15 mouse cellular contexts compared by ENCODE assay signal in genomic region chr4:97787515-97787914, GRCm38 (mm10). TPM values are rescaled to one million over a fixed set of nuclear protein-coding genes. Genes with fewer than 3 reads are reported as not detected.
DNase-seq lines count a peak whose midpoint lies in the region; ATAC-seq lines count a peak whose summit lies in the region.
"Had no signal": no experiment of that assay in that cellular context is flagged by ENCODE, and none has a peak within 500 bp of the region (broad histone marks: within the 10 kb centered on the region; RNA-seq: fewer than 3 reads in every experiment).

No protein-coding gene starts in this region.

- no peaks in the 10 kb centered on the region; the same call in 1 of the 2 replicates for H3K27me3 ChIP-seq in hindbrain, embryonic 14.5 days (ENCODE audit: control insufficient read depth, insufficient read depth, low read length)
- peaks cover 87% of the 10 kb centered on the region for H3K27me3 ChIP-seq in hindbrain, embryonic 10.5 days (ENCODE audit: insufficient read depth, poor library complexity, severe bottlenecking)
- H3K27me3 ChIP-seq in neural tube, embryonic 14.5 days (ENCODE audit: control insufficient read depth, insufficient read depth, low read length) = no peaks in the 10 kb centered on the region
- H3K27me3 ChIP-seq in stomach, embryonic 16.5 days (ENCODE audit: control insufficient read depth, insufficient read depth, low read length) = no peaks in the 10 kb centered on the region
- H3K27me3 ChIP-seq: CH12.LX had no signal

- H3K36me3 ChIP-seq in hindbrain, embryonic 14.5 days (replicated peaks; ENCODE audit: control insufficient read depth, insufficient read depth) = peaks cover 11% of the 10 kb centered on the region
- peaks cover 23% of the 10 kb centered on the region for H3K36me3 ChIP-seq in hindbrain, embryonic 10.5 days
- 0 out of 2 replicates have a peak, but pooled peaks cover 4% of the 10 kb centered on the region for H3K36me3 ChIP-seq in neural tube, embryonic 14.5 days (ENCODE audit: control insufficient read depth, insufficient read depth, low read length)
- peaks cover 7% of the 10 kb centered on the region for H3K36me3 ChIP-seq in stomach, embryonic 16.5 days (ENCODE audit: control insufficient read depth, insufficient read depth, low read length)

- no peaks in the 10 kb centered on the region for H3K9me3 ChIP-seq in hindbrain, embryonic 14.5 days (ENCODE audit: control insufficient read depth, low read length)
- no peaks in the 10 kb centered on the region for H3K9me3 ChIP-seq in hindbrain, embryonic 10.5 days
- H3K9me3 ChIP-seq in neural tube, embryonic 14.5 days (ENCODE audit: control insufficient read depth, low read length) = no peaks in the 10 kb centered on the region
- no peaks in the 10 kb centered on the region for H3K9me3 ChIP-seq in stomach, embryonic 16.5 days (replicated peaks; ENCODE audit: control insufficient read depth, low read length)
- H3K9me3 ChIP-seq: embryonic facial prominence, embryonic 10.5 days had no signal

- H3K4me2 ChIP-seq in hindbrain, embryonic 14.5 days (replicated peaks) = peak overlapping the region; percentile 18
- H3K4me2 ChIP-seq in neural tube, embryonic 14.5 days (ENCODE audit: low read depth, low read length) = peak overlapping the region; percentile 12; the same call in 1 of the 2 replicates
- no peak overlapping the region for H3K4me2 ChIP-seq in stomach, embryonic 16.5 days (ENCODE audit: low read depth, low read length)

- no peak overlapping the region for H3K9ac ChIP-seq in hindbrain, embryonic 14.5 days
- no peak overlapping the region for H3K9ac ChIP-seq in neural tube, embryonic 14.5 days (replicated peaks; ENCODE audit: low read depth, low read length)
- H3K9ac ChIP-seq in stomach, embryonic 16.5 days (ENCODE audit: low read length) = no peak overlapping the region
- H3K9ac ChIP-seq: liver, embryonic 14.5 days had no signal

- 0 out of 2 replicates have a peak overlapping the region, but pooled peaks have one; percentile 11 for H3K27ac ChIP-seq in hindbrain, embryonic 14.5 days
- no peak overlapping the region for H3K27ac ChIP-seq in hindbrain, embryonic 10.5 days
- H3K27ac ChIP-seq in neural tube, embryonic 14.5 days (ENCODE audit: low read depth, low read length) = no peak overlapping the region
- H3K27ac ChIP-seq in stomach, embryonic 16.5 days (ENCODE audit: low read length) = no peak overlapping the region
- H3K27ac ChIP-seq: embryonic facial prominence, embryonic 10.5 days; heart, adult 2 months; liver, embryonic 14.5 days; midbrain, embryonic 10.5 days had no signal

- peaks cover 11% of the 10 kb centered on the region; the same call in 1 of the 2 replicates for H3K4me1 ChIP-seq in hindbrain, embryonic 14.5 days (replicated peaks; ENCODE audit: control insufficient read depth, insufficient read depth, low read length)
- H3K4me1 ChIP-seq in hindbrain, embryonic 10.5 days (replicated peaks) = no peaks in the 10 kb centered on the region
- H3K4me1 ChIP-seq in neural tube, embryonic 14.5 days (ENCODE audit: control insufficient read depth, insufficient read depth, low read length) = peaks cover 10% of the 10 kb centered on the region; the same call in 1 of the 2 replicates
- peaks cover 21% of the 10 kb centered on the region for H3K4me1 ChIP-seq in stomach, embryonic 16.5 days (ENCODE audit: control insufficient read depth, insufficient read depth, low read length)
- H3K4me1 ChIP-seq: embryonic facial prominence, embryonic 10.5 days had no signal

- H3K4me3 ChIP-seq in hindbrain, embryonic 14.5 days (replicated peaks; ENCODE audit: low read length) = no peak overlapping the region
- no peak overlapping the region for H3K4me3 ChIP-seq in hindbrain, embryonic 10.5 days
- no peak overlapping the region for H3K4me3 ChIP-seq in neural tube, embryonic 14.5 days (ENCODE audit: low read depth, low read length)
- no peak overlapping the region for H3K4me3 ChIP-seq in stomach, embryonic 16.5 days (replicated peaks; ENCODE audit: low read length)
- H3K4me3 ChIP-seq: embryonic facial prominence, embryonic 10.5 days; heart, adult 2 months; midbrain, embryonic 10.5 days had no signal

- no peak for ATAC-seq in hindbrain, embryonic 14.5 days (ENCODE audit: low FRiP score)
- ATAC-seq in neural tube, embryonic 14.5 days (ENCODE audit: low read depth) = no peak
- peak; percentile 53; the same call in 1 of the 2 replicates for ATAC-seq in stomach, embryonic 16.5 days (ENCODE audit: insufficient read depth, low FRiP score)
- ATAC-seq: intestine, postnatal 0 days had no signal

- DNase-seq in hindbrain, embryonic 14.5 days (ENCODE audit: low spot score) = no peak
- no peak for DNase-seq in hindbrain, embryonic 10.5 days (ENCODE audit: low spot score)
- no peak for DNase-seq in neural tube, embryonic 10.5 days (ENCODE audit: extremely low spot score, low spot score)
- peak; percentile 59 to 77 for DNase-seq in cerebellum, postnatal 14 days
- no peak for DNase-seq in thymus, postnatal 25 days
- no peak for DNase-seq in kidney, adult 9 months
- DNase-seq: heart, adult 2 months; heart, postnatal 14 days had no signal

- 66% methylated on average over 3 of the region's 3 CpGs for WGBS in hindbrain, embryonic 14.5 days
- WGBS in hindbrain, embryonic 10.5 days = 76% methylated on average over 3 of the region's 3 CpGs
- 71% methylated on average over 3 of the region's 3 CpGs for WGBS in neural tube, embryonic 14.5 days
- WGBS in stomach, embryonic 16.5 days = 85% methylated on average over 3 of the region's 3 CpGs

RNA-seq across cellular contexts. Expression of gene E130114P18Rik, which starts 9.6 kb away (rescaled TPM):
- 26.3 and 28.0 TPM in 2 replicates for polyA plus RNA-seq in hindbrain, embryonic 14.5 days (2014; fragmentation: Nextera tagmentation; extraction: Ambion mirVana)
- polyA plus RNA-seq in hindbrain, embryonic 10.5 days (2016; fragmentation: Nextera tagmentation; extraction: Ambion mirVana) = 12.7 and 18.4 TPM in 2 replicates
- 22.6 and 24.6 TPM in 2 replicates for polyA plus RNA-seq in neural tube, embryonic 14.5 days (2014; fragmentation: Nextera tagmentation; extraction: Ambion mirVana)
- 2.5 and 2.6 TPM in 2 replicates for polyA plus RNA-seq in stomach, embryonic 16.5 days (2015; fragmentation: Nextera tagmentation; extraction: Ambion mirVana)
- polyA plus RNA-seq: heart, adult 2 months; liver, embryonic 14.5 days had no signal

RNA-seq across cellular contexts. Expression of gene Nfia, which starts 15.0 kb away (rescaled TPM):
- polyA plus RNA-seq in hindbrain, embryonic 14.5 days (2014; fragmentation: Nextera tagmentation; extraction: Ambion mirVana) = 47.8 and 49.2 TPM in 2 replicates
- 10.9 and 17.5 TPM in 2 replicates for polyA plus RNA-seq in hindbrain, embryonic 10.5 days (2016; fragmentation: Nextera tagmentation; extraction: Ambion mirVana)
- polyA plus RNA-seq in neural tube, embryonic 14.5 days (2014; fragmentation: Nextera tagmentation; extraction: Ambion mirVana) = 50.0 and 55.0 TPM in 2 replicates
- polyA plus RNA-seq in stomach, embryonic 16.5 days (2015; fragmentation: Nextera tagmentation; extraction: Ambion mirVana) = 42.9 and 45.1 TPM in 2 replicates

Comparison
In these comparisons a context has a peak if more than half of its experiments do, and no peak if none do; other contexts are left out.
1. DNase-seq: peak in cerebellum, postnatal 14 days (2 of 2); none in hindbrain, embryonic 14.5 days (single experiment), hindbrain, embryonic 10.5 days (single experiment), neural tube, embryonic 10.5 days (single experiment), thymus, postnatal 25 days (single experiment) and kidney, adult 9 months (single experiment).